In genomic region chr8:78820673-78821310, GRCm38 (mm10) we compare ENCODE assay signal across 8 mouse cellular contexts. TPM values are rescaled to one million over a fixed set of nuclear protein-coding genes. Genes with fewer than 3 reads are reported as not detected.
DNase-seq lines count a peak whose midpoint lies in the region; ATAC-seq lines count a peak whose summit lies in the region.

Gene Lsm6 (minus strand): TSS chr8:78821140.

- H3K27ac ChIP-seq in intestine, embryonic 14.5 days (ENCODE audit: low read depth): peak within 1 kb of the TSS; percentile 97

- under 1% methylated on average over 61 of the region's 70 CpGs for WGBS in intestine, embryonic 14.5 days

- H3K36me3 ChIP-seq in intestine, embryonic 14.5 days (ENCODE audit: control insufficient read depth, insufficient read depth, low read length): peaks cover 16% of the 10 kb centered on the region

- ATAC-seq in intestine, embryonic 14.5 days (replicated peaks; ENCODE audit: low FRiP score, low TSS enrichment, low read depth): peak; percentile 94

- peaks cover 8% of the 10 kb centered on the region for H3K4me1 ChIP-seq in intestine, embryonic 14.5 days (replicated peaks; ENCODE audit: control insufficient read depth, insufficient read depth, low read length)

- H3K4me3 ChIP-seq in intestine, embryonic 14.5 days (ENCODE audit: low read depth, low read length): peak within 1 kb of the TSS; percentile 76

- peak; percentile 100 for DNase-seq in adrenal gland, adult 18-20 months (ENCODE audit: low spot score in 2 of 2)
- peak; percentile 95 for DNase-seq in embryo, embryonic 11 days
- peak; percentile 96 for DNase-seq in gastrocnemius, postnatal 25 days
- peak; percentile 100 for DNase-seq in intestine, embryonic 14.5 days (ENCODE audit: low spot score)
- peak; percentile 97 to 99 for DNase-seq in left cerebral cortex, postnatal 14 days (ENCODE audit: low spot score in 2 of 2)
- DNase-seq in mesoderm, embryonic 11.5 days (ENCODE audit: low read depth, low spot score): peak; percentile 98
- peak; percentile 93 to 94 for DNase-seq in right cerebral cortex, postnatal 36 days (ENCODE audit: low spot score in 2 of 2)
- DNase-seq in yolk sac, embryonic 10.5 days (ENCODE audit: low spot score): peak; percentile 97

- no peaks in the 10 kb centered on the region for H3K27me3 ChIP-seq in intestine, embryonic 14.5 days (replicated peaks; ENCODE audit: control insufficient read depth, insufficient read depth, low read length)

- peak within 1 kb of the TSS; percentile 72 for H3K4me2 ChIP-seq in intestine, embryonic 14.5 days (ENCODE audit: low read length)

- intact Hi-C loops in left cerebral cortex, postnatal 14 days (cut with DNase I): loop anchor here (2.0 kb wide), 1 partner anchor 210 kb away; no protein-coding TSS in a partner anchor

- H3K9ac ChIP-seq in intestine, embryonic 14.5 days (ENCODE audit: low read length): peak within 1 kb of the TSS; percentile 86

- H3K9me3 ChIP-seq in intestine, embryonic 14.5 days (ENCODE audit: control insufficient read depth, low read length): no peaks in the 10 kb centered on the region

RNA-seq across cellular contexts. Expression of gene Lsm6, which starts in this region (rescaled TPM):
- total RNA-seq in adrenal gland, adult 18-20 months (2021): 100 to 1,000 TPM; 101 to 136 TPM
- 10 to 100 TPM; 58.0 to 73.7 TPM for total RNA-seq in gastrocnemius, postnatal 25 days (2021)
- 224 and 229 TPM in 2 replicates for polyA plus RNA-seq in intestine, embryonic 14.5 days (2014; fragmentation: Nextera tagmentation; extraction: Ambion mirVana)
- total RNA-seq in left cerebral cortex, postnatal 14 days (2021): 10 to 100 TPM; 46.4 to 48.8 TPM

Comparison
In these comparisons a context has a peak if more than half of its experiments do, and no peak if none do; other contexts are left out.
1. Peak in every context shown above with its lines: DNase-seq, ATAC-seq, H3K4me3 ChIP-seq and H3K27ac ChIP-seq.